Mouse (Mus musculus) small intestine, adult 2 months (tissue): ENCODE measurements around the gene Csk. TPM values are rescaled to one million over a fixed set of nuclear protein-coding genes. Genes with fewer than 3 reads are reported as not detected.

ENCODE experiments used
- H3K27ac ChIP-seq: fragments of 200-500 bp; 2 replicates; pipeline ENCODE4 v1.5.1; 2012; ENCODE audit warnings: low read depth, low read length, control low read depth, inconsistent platforms; ENCODE audit not compliant: insufficient read depth
- H3K27me3 ChIP-seq: fragments of 200-500 bp; 2 replicates; pipeline ENCODE4 v1.6.1; 2012; ENCODE audit warnings: mild to moderate bottlenecking, moderate library complexity, low read length, inconsistent platforms; ENCODE audit not compliant: control insufficient read depth, insufficient read depth
- H3K36me3 ChIP-seq: fragments of 200-500 bp; 2 replicates; pipeline ENCODE4 v1.6.1; 2012; ENCODE audit warnings: mild to moderate bottlenecking, low read length, control low read depth, inconsistent platforms; ENCODE audit not compliant: control insufficient read depth, insufficient read depth
- H3K4me1 ChIP-seq: fragments of 200-500 bp; 2 replicates; pipeline ENCODE4 v1.6.1; 2012; ENCODE audit warnings: low read length, inconsistent platforms, mixed read lengths; ENCODE audit not compliant: control insufficient read depth, insufficient read depth, insufficient read length
- H3K4me3 ChIP-seq: fragments of 200-500 bp; 2 replicates; pipeline ENCODE4 v1.5.1; 2012; ENCODE audit warnings: low read depth, mild to moderate bottlenecking, control low read depth, inconsistent platforms, low read length, moderate library complexity
- CTCF ChIP-seq: fragments of 200-500 bp; IDR thresholded peaks from 2 replicates; pipeline ENCODE4 v1.5.1; 2012; ENCODE audit warnings: low read depth, mild to moderate bottlenecking, control low read depth, inconsistent platforms, low read length, moderate library complexity, mixed read lengths; ENCODE audit not compliant: insufficient replicate concordance, insufficient read length; ENCODE audit errors: extremely low read depth
- POLR2A ChIP-seq: fragments of 200-500 bp; IDR thresholded peaks from 2 replicates; pipeline ENCODE4 v1.6.1; 2012; ENCODE audit warnings: low read depth, mild to moderate bottlenecking, control low read depth, inconsistent platforms, low read length, moderate library complexity
- WGBS: fragments of 180-500 bp; shearing (Covaris S2); methylation state at CpG from one replicate; pipeline ENCODE4 v1.1.7; 2018; 5-methylcytosine and 5-hydroxymethylcytosine counted together
- polyA plus RNA-seq: library from polyadenylated mRNA; depleted of rRNA; stranded (reverse); fragments of >200 nt; gene quantifications from 2 replicates; pipeline ENCODE4 v1.2.3, GENCODE M21; 2012

Csk gene
- polyA plus RNA-seq, 1 experiment: 95.9 TPM

DNA sequence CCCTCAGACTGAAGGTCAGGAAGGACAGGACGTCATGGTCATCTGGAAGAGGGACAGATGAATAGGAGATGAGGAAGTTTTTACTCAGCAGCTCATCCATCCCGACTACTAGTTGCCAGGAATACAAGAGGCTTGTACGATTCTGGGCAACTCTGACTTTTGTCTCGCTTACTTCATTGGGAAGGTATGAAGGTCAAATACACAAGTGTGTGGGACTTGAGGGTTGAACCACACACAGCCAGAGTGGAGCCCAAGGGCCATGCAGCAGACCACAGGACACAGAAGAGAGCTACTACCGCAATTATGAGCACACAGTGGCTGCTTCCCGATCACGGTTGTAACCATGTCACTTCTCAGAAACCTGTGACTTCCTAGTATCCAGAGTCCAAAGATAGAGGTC is 40.8 kb downstream of the Csk start:
- Histone ChIP-seq H3K27ac (no peak overlapping the region), H3K4me3 (no peak overlapping the region), H3K4me1 (no peaks in the 10 kb centered on the region), H3K36me3 (no peaks in the 10 kb centered on the region), H3K27me3 (no peaks in the 10 kb centered on the region)
- TF ChIP-seq CTCF: no peak
- TF ChIP-seq POLR2A: no peak
- WGBS: 61% methylated on average over 7 of the region's 7 CpGs

- Histone ChIP-seq H3K36me3 (no peaks in the 10 kb centered on the region), H3K4me3 (no peak overlapping the region), H3K27me3 (peaks cover 5% of the 10 kb centered on the region), H3K4me1 (peaks cover 1% of the 10 kb centered on the region; the same call in 1 of the 2 replicates), H3K27ac (no peak overlapping the region)
- WGBS: 54% methylated on average over 3 of the region's 3 CpGs
- TF ChIP-seq POLR2A: no peak
Observed at GRCm38 (mm10) chr9:57610359-57610826, 43.0 kb downstream of the Csk start.

- WGBS: 46% methylated on average over 3 of the region's 3 CpGs
- no peak for TF ChIP-seq POLR2A
- no peak for TF ChIP-seq CTCF
- Histone ChIP-seq H3K4me1 (peaks cover 1% of the 10 kb centered on the region; the same call in 1 of the 2 replicates), H3K27ac (no peak overlapping the region), H3K27me3 (peaks cover 5% of the 10 kb centered on the region), H3K36me3 (no peaks in the 10 kb centered on the region), H3K4me3 (no peak overlapping the region)
Observed at GRCm38 (mm10) chr9:57609803-57610202, 43.6 kb downstream of the Csk start.

- Histone ChIP-seq H3K4me1 (peaks cover 3% of the 10 kb centered on the region), H3K36me3 (no peaks in the 10 kb centered on the region), H3K27me3 (peaks cover 5% of the 10 kb centered on the region), H3K27ac (no peak within 1 kb of the TSS), H3K4me3 (no peak within 1 kb of the TSS)
- TF ChIP-seq POLR2A: no peak
- no peak for TF ChIP-seq CTCF
- 9% methylated on average over 24 of the region's 24 CpGs for WGBS
Observed at GRCm38 (mm10) chr9:57606139-57606851, 47.1 kb downstream of the Csk start, which contains the start of gene Cplx3. Cplx3 (minus strand) TSS chr9:57606281.

DNA sequence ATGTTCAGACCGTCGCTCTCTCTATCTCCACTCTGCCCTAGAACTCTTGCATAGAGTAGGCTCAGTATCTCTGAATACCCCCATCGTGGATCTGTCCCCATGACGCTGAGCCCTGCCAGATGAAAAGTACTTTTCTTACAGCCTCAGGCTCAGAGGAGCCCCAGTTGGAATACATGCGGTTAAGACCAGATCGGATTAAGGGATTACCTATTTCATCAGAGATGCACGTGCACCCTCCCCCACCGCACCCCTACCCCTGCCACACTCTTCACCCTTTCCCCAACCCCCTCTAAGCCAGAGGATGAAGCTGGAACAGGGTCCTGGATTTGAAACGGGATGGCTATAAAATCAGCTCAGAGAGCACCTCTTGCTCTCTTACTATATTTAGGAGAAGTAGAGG is 47.9 kb downstream of the Csk start:
- peaks cover 5% of the 10 kb centered on the region for H3K27me3 ChIP-seq
- H3K4me1 ChIP-seq: peaks cover 9% of the 10 kb centered on the region
- H3K27ac ChIP-seq: no peak overlapping the region
- no peak overlapping the region for H3K4me3 ChIP-seq
- WGBS: 23% methylated on average over 9 of the region's 9 CpGs
- TF ChIP-seq CTCF (no peak), POLR2A (no peak)
- no peaks in the 10 kb centered on the region for H3K36me3 ChIP-seq

DNA sequence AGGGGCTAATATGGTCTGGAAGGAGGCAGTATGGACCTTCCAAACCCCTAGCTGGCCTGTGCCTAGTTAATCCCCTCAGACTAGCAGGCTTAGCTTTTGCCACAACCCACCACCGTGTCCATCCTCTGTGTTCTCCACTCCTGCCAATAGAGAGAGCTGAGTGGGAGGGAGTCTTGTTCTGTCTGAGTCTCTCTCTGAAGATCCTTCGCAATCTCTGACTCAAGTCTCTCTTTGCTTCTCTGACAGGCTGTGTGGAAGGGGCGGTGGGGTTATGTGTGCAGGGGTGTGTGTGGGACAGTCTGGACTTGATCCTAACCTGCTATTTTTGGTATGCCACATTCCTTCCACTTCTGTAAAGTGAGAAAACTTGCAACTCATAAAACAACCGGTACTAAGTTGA is 48.6 kb downstream of the Csk start:
- Histone ChIP-seq H3K4me1 (peaks cover 11% of the 10 kb centered on the region), H3K4me3 (no peak overlapping the region), H3K27ac (no peak overlapping the region), H3K27me3 (peaks cover 5% of the 10 kb centered on the region), H3K36me3 (no peaks in the 10 kb centered on the region)
- WGBS: 75% methylated on average over 4 of the region's 4 CpGs
- TF ChIP-seq POLR2A (no peak), CTCF (no peak)

- no peak for TF ChIP-seq CTCF
- WGBS: 68% methylated on average over 8 of the region's 8 CpGs
- Histone ChIP-seq H3K4me1 (peaks cover 11% of the 10 kb centered on the region), H3K36me3 (no peaks in the 10 kb centered on the region), H3K27me3 (peaks cover 5% of the 10 kb centered on the region), H3K4me3 (no peak overlapping the region), H3K27ac (no peak overlapping the region)
Observed at GRCm38 (mm10) chr9:57602098-57602497, 51.3 kb downstream of the Csk start.
